ENCODE assay signal across 7 mouse cellular contexts in the genomic region with DNA sequence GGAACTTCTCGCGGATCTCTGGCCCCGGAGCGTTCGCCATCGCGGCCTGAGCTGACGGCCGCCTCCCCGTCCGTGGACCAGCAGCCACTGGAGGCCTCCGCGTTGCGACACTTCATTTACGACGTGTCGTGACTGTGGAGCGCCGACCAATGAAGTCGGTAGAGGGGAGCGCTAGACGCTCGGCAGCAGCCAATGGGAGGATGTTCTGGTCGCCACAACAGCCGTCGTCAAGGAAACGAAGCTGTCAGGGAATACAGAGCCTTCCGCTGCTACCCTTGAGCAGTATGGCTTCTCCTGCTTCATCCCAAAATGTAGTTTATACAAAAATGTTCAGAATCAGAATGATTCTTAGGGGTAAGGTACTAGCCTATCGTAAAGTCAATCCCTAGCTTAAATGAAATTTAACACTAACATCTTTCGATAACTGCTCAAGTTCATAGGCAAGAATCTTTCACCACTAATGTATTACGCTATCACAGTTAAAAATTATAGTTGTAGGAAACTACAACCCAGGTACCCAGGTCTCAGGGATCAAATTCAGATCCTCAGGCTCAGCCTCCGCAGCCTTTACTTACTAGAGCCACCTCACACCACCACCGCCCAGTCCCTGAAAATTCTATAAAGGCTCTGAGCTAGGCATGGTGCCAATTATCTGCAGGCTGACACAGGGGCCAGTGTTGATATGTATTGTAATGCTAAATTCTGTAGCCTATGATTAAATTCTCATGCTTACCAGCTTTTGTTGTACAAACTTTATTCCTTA. TPM values are rescaled to one million over a fixed set of nuclear protein-coding genes. Genes with fewer than 3 reads are reported as not detected.
DNase-seq lines count a peak whose midpoint lies in the region; ATAC-seq lines count a peak whose summit lies in the region.

TSS of gene Kif1bp (minus strand) at position 120 of the 763 bp plus-strand sequence.

- peak; percentile 99 for ATAC-seq in embryonic facial prominence, embryonic 11.5 days (replicated peaks; ENCODE audit: insufficient number of reproducible peaks, low FRiP score, low TSS enrichment, low read depth)
- peak; percentile 99 for ATAC-seq in granulocyte monocyte progenitor cell, adult 5-6 weeks (replicated peaks; ENCODE audit: poor library complexity, severe bottlenecking)
- ATAC-seq in midbrain, embryonic 13.5 days: peak; percentile 100

- peak; percentile 99 for DNase-seq in adrenal gland, postnatal 14 days
- peak; percentile 99 for DNase-seq in embryonic facial prominence, embryonic 11.5 days (ENCODE audit: low spot score)
- peak; percentile 98 for DNase-seq in kidney, adult 11 months
- peak; percentile 97 for DNase-seq in limb, embryonic 10.5 days (ENCODE audit: low spot score)
- DNase-seq in spleen, adult 12 weeks (ENCODE audit: low spot score): peak; percentile 92

- H3K27me3 ChIP-seq in embryonic facial prominence, embryonic 11.5 days (ENCODE audit: control insufficient read depth, insufficient read depth, low read length): no peaks in the 10 kb centered on the region
- H3K27me3 ChIP-seq in limb, embryonic 10.5 days (ENCODE audit: low read depth, poor library complexity, severe bottlenecking): no peaks in the 10 kb centered on the region
- no peaks in the 10 kb centered on the region for H3K27me3 ChIP-seq in midbrain, embryonic 13.5 days

- H3K4me1 ChIP-seq in embryonic facial prominence, embryonic 11.5 days (ENCODE audit: control insufficient read depth, insufficient read depth, low read length): no peaks in the 10 kb centered on the region
- H3K4me1 ChIP-seq in limb, embryonic 10.5 days: peaks cover 12% of the 10 kb centered on the region
- H3K4me1 ChIP-seq in midbrain, embryonic 13.5 days (replicated peaks): peaks cover 26% of the 10 kb centered on the region

- 5% methylated on average over 33 of the region's 33 CpGs for WGBS in embryonic facial prominence, embryonic 11.5 days
- 6% methylated on average over 33 of the region's 33 CpGs for WGBS in limb, embryonic 10.5 days
- WGBS in midbrain, embryonic 13.5 days: 6% methylated on average over 33 of the region's 33 CpGs

- peaks cover 3% of the 10 kb centered on the region for H3K36me3 ChIP-seq in embryonic facial prominence, embryonic 11.5 days (replicated peaks; ENCODE audit: control insufficient read depth, insufficient read depth, low read depth, low read length)
- H3K36me3 ChIP-seq in limb, embryonic 10.5 days: peaks cover 71% of the 10 kb centered on the region
- H3K36me3 ChIP-seq in midbrain, embryonic 13.5 days: peaks cover 57% of the 10 kb centered on the region

- peak within 1 kb of the TSS; percentile 84 for H3K9ac ChIP-seq in embryonic facial prominence, embryonic 11.5 days (replicated peaks; ENCODE audit: low read length)
- peak within 1 kb of the TSS; percentile 88 for H3K9ac ChIP-seq in midbrain, embryonic 13.5 days (replicated peaks)

- peak within 1 kb of the TSS; percentile 94 for H3K4me3 ChIP-seq in embryonic facial prominence, embryonic 11.5 days (ENCODE audit: low read depth, low read length)
- peak within 1 kb of the TSS; percentile 89 for H3K4me3 ChIP-seq in limb, embryonic 10.5 days
- peak within 1 kb of the TSS; percentile 82 for H3K4me3 ChIP-seq in midbrain, embryonic 13.5 days (replicated peaks)

- H3K4me2 ChIP-seq in embryonic facial prominence, embryonic 11.5 days (ENCODE audit: low read depth, low read length): peak within 1 kb of the TSS; percentile 77
- peak within 1 kb of the TSS; percentile 96 for H3K4me2 ChIP-seq in midbrain, embryonic 13.5 days (replicated peaks)

- H3K9me3 ChIP-seq in embryonic facial prominence, embryonic 11.5 days (replicated peaks; ENCODE audit: control insufficient read depth, low read length): no peaks in the 10 kb centered on the region
- H3K9me3 ChIP-seq in limb, embryonic 10.5 days (replicated peaks): no peaks in the 10 kb centered on the region
- H3K9me3 ChIP-seq in midbrain, embryonic 13.5 days: no peaks in the 10 kb centered on the region

- no peak within 1 kb of the TSS for H3K27ac ChIP-seq in embryonic facial prominence, embryonic 11.5 days (replicated peaks; ENCODE audit: low read depth, low read length)
- H3K27ac ChIP-seq in limb, embryonic 10.5 days: peak within 1 kb of the TSS; percentile 84
- H3K27ac ChIP-seq in midbrain, embryonic 13.5 days: peak within 1 kb of the TSS; percentile 51

RNA-seq across cellular contexts. Expression of gene Kif1bp, which starts in this region (rescaled TPM):
- total RNA-seq in adrenal gland, postnatal 14 days (2021): 34.8 and 38.5 TPM in 2 replicates
- 48.5 and 50.7 TPM in 2 replicates for polyA plus RNA-seq in embryonic facial prominence, embryonic 11.5 days (2014; fragmentation: Nextera tagmentation; extraction: Ambion mirVana)
- total RNA-seq in granulocyte monocyte progenitor cell, adult 5-6 weeks (2014; fragmentation: Nextera tagmentation): 16.6 and 27.9 TPM in 2 replicates
- total RNA-seq in granulocyte monocyte progenitor cell, adult 5-6 weeks (2017): 16.4 and 16.9 TPM in 2 replicates
- polyA plus RNA-seq in limb, embryonic 10.5 days (2016; fragmentation: Nextera tagmentation; extraction: Ambion mirVana): 31.3 and 40.2 TPM in 2 replicates
- polyA plus RNA-seq in midbrain, embryonic 13.5 days (2015; fragmentation: Nextera tagmentation; extraction: Ambion mirVana): 62.1 and 69.1 TPM in 2 replicates
